Mouse (Mus musculus) left cerebral cortex, adult 2 months (tissue): Measurements from ENCODE around the gene Crnkl1. TPM values are rescaled to one million over a fixed set of nuclear protein-coding genes. Genes with fewer than 3 reads are reported as not detected.

Source experiments
- DNase-seq, 2 experiments: peaks; one replicate each; pipeline ENCODE4 v3.0.0; 2021 to 2022; ENCODE audit warnings: low spot score in 2 of 2, mixed read lengths in 1 of 2; ENCODE audit errors: extremely low spot score in 1 of 2
- H3K27ac ChIP-seq: fragments of 200-600 bp; 2 replicates; pipeline ENCODE4 v1.8.1; 2022
- H3K4me3 ChIP-seq: fragments of 200-600 bp; 2 replicates; pipeline ENCODE4 v1.8.1; 2022
- CTCF ChIP-seq: fragments of 200-600 bp; IDR thresholded peaks from 2 replicates; pipeline ENCODE4 v1.8.1; 2022; ENCODE audit warnings: antibody characterized with exemption, mild to moderate bottlenecking, moderate library complexity
- intact Hi-C: fragments of 180-260 bp; cut with DNase I; formaldehyde crosslinking; loops from one replicate; pipeline ENCODE4 v1.15.1; 2025
- long read RNA-seq, 2 experiments: library from polyadenylated mRNA; stranded (forward); transcript quantifications; one replicate each; pipeline ENCODE4 v2.0.0; 2021; ENCODE audit warnings: borderline mapping rate in 2 of 2
- total RNA-seq, 2 experiments: library from RNA; stranded (reverse); gene quantifications; 2 replicates each; pipeline ENCODE4 v1.2.3; 2021

Gene Crnkl1
- total RNA-seq = 10 to 100 TPM; 20.6 to 21.1 TPM
- long read RNA-seq, experiment 1, transcript Crnkl1-201 (14 exons, 3,428 nt) = major isoform, 14 of 18 reads
- long read RNA-seq, experiment 1, partial matches to known transcripts = 1 of 18 reads
- long read RNA-seq, experiment 1, other reads (novel, unspliced or antisense) = 3 of 18 reads
- long read RNA-seq, experiment 2, transcript Crnkl1-201 (14 exons, 3,428 nt) = major isoform, 16 of 18 reads
- long read RNA-seq, experiment 2, partial matches to known transcripts = 0 of 18 reads
- long read RNA-seq, experiment 2, other reads (novel, unspliced or antisense) = 2 of 18 reads

DNA sequence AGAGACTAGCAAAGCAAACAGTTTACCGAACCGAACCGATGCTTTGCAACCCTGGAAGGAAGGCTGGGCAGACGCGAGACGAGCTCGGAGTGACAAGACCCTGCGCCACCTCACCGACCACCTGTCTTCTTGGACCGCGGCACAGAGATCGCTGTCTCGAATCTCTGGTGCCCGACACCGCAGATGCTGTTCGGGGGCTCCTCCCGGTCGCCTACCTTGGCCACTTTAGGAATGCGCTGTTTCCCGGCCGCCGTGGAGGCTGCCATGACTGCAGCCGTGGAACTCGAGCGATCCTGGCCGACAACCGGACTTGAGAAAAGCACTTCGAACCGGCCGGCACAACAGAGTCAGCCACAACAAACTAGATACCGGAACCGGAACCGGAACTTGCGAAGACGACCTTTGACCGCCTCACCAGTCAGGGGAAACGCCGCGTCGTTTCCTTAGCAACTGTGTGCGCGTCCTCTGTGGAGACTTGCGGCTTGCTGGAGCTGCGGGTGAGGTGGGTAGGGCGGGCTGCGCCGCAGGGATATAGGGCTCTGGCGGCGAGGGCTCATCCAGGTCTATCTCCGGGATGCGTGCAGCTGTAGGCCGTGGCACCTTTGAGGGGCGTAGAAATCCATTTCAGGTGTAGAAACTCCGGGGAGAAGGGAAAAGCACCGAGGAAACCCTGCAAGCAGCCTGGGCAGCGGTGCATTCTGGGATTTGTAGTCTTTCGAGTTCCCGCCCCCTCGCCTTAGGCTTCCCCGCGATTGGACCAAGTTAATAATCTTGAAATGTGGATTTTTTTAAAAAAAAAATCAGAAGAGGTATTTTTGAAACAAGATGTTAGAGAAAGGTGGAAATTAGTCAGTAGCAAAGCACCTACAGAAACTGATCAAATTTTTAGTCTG lies at the start of gene Crnkl1, which contains the start of gene Cfap61:
TSS of gene Crnkl1 (minus strand) at position 676 of the 893 bp plus-strand sequence.
TSS of gene Cfap61 (plus strand) at position 446 of the 893 bp plus-strand sequence.
- Histone ChIP-seq H3K4me3 (peak within 1 kb of the TSS; percentile 74), H3K27ac (peak within 1 kb of the TSS; percentile 69)
- peak; percentile 93 for DNase-seq
- intact Hi-C loops = loop anchor here (5.0 to 10.0 kb wide), 2 partner anchors 578 to 1110 kb away; partner anchors contain the start of gene Ralgapa2
- TF ChIP-seq CTCF = no peak

DNA sequence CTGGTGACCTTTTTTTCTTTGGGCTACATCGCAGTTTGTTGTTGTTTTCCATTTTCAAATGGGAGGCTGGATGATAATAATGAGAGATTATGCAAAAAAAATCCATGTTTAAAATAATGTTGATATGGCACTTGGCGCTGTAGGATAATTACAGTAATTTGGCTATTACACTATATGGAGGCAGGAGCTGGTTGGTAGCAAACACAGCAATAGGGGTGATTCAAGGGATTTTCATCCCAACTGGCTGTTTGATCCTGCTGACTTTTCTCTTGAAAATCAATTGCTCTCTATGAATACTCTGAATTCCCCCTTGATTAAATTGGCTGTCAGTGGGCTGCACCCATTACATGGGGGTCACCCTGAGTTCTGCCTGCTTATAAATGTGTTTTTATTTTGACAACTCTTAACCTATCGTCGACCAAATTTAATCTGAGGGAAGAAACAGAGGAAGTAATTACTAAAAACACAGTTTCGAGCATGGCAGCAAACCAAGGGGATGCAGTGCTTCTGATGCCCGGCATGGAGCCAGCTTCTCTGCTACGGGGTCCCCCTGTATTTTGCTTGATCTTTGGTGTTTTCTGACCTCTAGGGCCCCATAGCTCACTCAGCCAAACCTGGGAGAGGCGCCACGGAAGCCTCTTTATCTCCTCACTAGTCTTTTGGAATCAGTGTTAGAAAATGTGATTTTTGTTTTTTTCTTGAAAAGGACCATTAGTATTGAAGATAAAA lies 47.7 kb upstream of the Crnkl1 start:
- DNase-seq = no peak
- intact Hi-C loops = no loop called here
- Histone ChIP-seq H3K4me3 (no peak overlapping the region), H3K27ac (no peak overlapping the region)
- no peak for TF ChIP-seq CTCF

DNA sequence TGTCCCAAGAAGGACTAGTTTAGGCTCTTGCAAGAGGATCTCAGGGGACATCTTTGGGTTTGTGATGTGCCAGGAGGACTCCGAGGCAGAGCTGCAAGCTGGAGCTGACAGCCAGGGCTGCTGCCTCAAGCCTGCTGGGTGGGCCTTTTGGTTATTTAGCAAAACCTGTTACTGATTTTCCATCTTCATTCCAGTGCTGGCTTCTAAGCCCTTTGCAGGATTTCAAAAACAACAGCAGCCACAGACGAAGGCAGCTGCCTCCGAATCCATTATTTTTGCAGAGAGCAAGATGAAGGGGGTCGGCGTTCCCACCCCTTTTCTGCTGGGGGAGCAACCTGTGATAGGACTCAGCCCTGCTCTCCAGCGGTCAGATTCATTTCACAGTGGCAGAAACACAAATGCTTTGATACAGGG lies 46.9 kb upstream of the Crnkl1 start:
- intact Hi-C loops = no loop called here
- no peak for TF ChIP-seq CTCF
- no peak for DNase-seq
- Histone ChIP-seq H3K4me3 (no peak overlapping the region), H3K27ac (no peak overlapping the region)

GRCm38 (mm10) chr2:145980881-145981280 lies 46.1 kb upstream of the Crnkl1 start:
- no peak for TF ChIP-seq CTCF
- no peak overlapping the region for H3K27ac ChIP-seq
- intact Hi-C loops = no loop called here
- H3K4me3 ChIP-seq = no peak overlapping the region
- DNase-seq = no peak

GRCm38 (mm10) chr2:145979616-145980015 lies 44.8 kb upstream of the Crnkl1 start:
- DNase-seq = no peak
- Histone ChIP-seq H3K4me3 (no peak overlapping the region), H3K27ac (no peak overlapping the region)
- intact Hi-C loops = no loop called here
- no peak for TF ChIP-seq CTCF

GRCm38 (mm10) chr2:145972571-145972970 lies 37.8 kb upstream of the Crnkl1 start:
- no peak overlapping the region for H3K4me3 ChIP-seq
- H3K27ac ChIP-seq = no peak overlapping the region
- DNase-seq = no peak
- TF ChIP-seq CTCF = no peak
- intact Hi-C loops = no loop called here

DNA sequence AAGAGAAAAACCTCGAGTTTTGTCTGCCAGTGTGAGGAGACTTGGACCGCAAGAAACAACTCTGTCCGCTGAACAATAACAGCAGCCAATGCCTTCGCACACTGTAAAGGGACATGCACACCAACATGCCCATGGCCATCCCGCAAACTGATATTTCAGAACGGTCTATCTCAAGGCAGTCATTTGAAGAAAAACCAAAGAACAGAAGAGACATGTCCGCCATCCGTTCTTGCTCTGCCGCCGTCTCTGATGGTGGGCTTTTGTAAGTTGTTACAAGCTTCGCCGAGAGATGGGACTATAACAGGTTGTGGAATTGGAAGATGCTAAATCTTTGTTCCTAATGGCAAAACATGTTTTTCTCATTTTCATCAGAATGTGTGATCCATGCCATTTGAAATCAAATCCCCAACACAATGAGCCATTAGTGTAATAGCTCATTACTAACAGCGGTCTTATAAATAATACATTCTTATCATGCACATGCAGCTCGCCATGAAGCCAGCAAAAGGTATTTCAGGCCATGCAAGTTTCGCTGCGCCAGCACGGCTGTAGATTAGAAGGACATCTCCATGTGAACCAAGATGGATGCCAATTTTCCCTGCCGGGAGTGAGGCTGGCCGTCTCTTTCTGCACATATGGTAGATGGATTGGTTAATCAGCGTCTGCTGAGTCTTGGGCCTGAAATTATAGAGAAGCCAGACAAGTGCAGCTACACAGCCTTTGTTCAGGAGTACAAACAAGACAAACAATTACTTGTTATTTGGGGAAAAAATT lies 36.6 kb upstream of the Crnkl1 start:
- DNase-seq = no peak
- H3K27ac ChIP-seq = no peak overlapping the region
- no peak for TF ChIP-seq CTCF
- H3K4me3 ChIP-seq = no peak overlapping the region
- intact Hi-C loops = no loop called here

DNA sequence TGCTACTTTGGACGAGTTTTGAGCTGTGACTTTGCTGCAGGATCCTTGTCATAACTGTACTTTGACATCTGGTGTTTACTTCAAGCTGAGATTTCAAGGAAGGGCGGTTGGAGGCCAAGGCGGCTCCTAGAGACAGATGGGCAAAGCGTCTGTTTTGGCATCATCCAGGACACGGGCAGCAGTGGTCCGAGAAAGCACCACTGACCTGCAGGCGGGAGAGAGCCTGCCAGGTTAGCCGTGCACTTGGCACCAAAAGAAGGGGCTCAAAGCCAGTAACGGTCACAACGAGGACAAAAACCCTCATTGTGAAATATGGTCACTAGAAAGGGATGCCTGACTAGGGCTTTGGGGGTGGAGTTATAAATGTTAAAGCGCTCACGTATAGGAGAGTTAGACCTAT lies 35.9 kb upstream of the Crnkl1 start:
- H3K27ac ChIP-seq = no peak overlapping the region
- H3K4me3 ChIP-seq = no peak overlapping the region
- intact Hi-C loops = no loop called here
- DNase-seq = no peak
- TF ChIP-seq CTCF = no peak

- intact Hi-C loops = no loop called here
These were observed 27.0 kb upstream of the Crnkl1 start for GRCm38 (mm10) chr2:145961861-145962260.

GRCm38 (mm10) chr2:145958551-145958950 lies 23.7 kb upstream of the Crnkl1 start:
- intact Hi-C loops = loop anchor here (5.0 kb wide), 1 partner anchor 254 kb away; no protein-coding TSS in a partner anchor
- no peak overlapping the region for H3K27ac ChIP-seq
- H3K4me3 ChIP-seq = no peak overlapping the region
- no peak for DNase-seq
- TF ChIP-seq CTCF = no peak

More at GRCm38 (mm10) chr2:145961861-145962260, 27.0 kb upstream of the Crnkl1 start:
- no peak overlapping the region for H3K4me3 ChIP-seq
- no peak for DNase-seq
- TF ChIP-seq CTCF = no peak
- H3K27ac ChIP-seq = no peak overlapping the region

DNA sequence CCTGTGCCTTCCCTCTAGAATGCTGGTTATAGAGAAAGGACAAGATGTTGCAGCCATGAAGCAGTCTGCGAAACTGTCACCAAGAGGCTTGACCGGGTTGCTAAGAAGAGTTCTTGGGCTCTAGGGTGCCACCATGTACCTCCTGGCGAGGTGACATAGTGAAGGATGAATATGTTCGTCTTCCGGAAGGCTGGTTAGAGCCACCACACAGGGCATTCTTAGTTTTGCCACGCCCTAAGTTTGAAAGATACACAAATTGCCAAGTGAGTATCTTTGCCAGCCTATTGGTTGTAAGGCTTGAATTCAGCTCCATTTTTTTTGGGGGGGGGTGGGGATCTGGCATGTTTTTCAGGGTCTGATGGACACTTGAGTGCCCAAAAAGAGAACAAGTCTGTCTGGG lies 23.3 kb upstream of the Crnkl1 start:
- H3K27ac ChIP-seq = no peak overlapping the region
- no peak overlapping the region for H3K4me3 ChIP-seq
- TF ChIP-seq CTCF = no peak
- DNase-seq = no peak
- intact Hi-C loops = loop anchor here (5.0 kb wide), 1 partner anchor 254 kb away; no protein-coding TSS in a partner anchor
